Mouse (Mus musculus) thymus, adult 2 months (tissue): ENCODE measurements at regions not wholly inside any gene's neighbourhood (a gene's known extent, or its start where the extent isn't known, plus 50 kb on each side); places are given as distances from the start of the nearest gene placed in this dataset.

Experiments
- CTCF ChIP-seq: fragments of 200-500 bp; IDR thresholded peaks from 2 replicates; pipeline ENCODE4 v1.5.1; 2012; ENCODE audit warnings: mild to moderate bottlenecking, control low read depth, low read length, moderate library complexity, borderline replicate concordance; ENCODE audit not compliant: control insufficient read depth, poor library complexity, insufficient read depth; ENCODE audit errors: extremely low read depth
- POLR2A ChIP-seq: fragments of 200-500 bp; IDR thresholded peaks from 2 replicates; pipeline ENCODE4 v1.6.1; 2012; ENCODE audit warnings: mild to moderate bottlenecking, low read length, control low read depth, moderate library complexity; ENCODE audit not compliant: control insufficient read depth, poor library complexity, insufficient read depth; ENCODE audit errors: extremely low read depth

DNA sequence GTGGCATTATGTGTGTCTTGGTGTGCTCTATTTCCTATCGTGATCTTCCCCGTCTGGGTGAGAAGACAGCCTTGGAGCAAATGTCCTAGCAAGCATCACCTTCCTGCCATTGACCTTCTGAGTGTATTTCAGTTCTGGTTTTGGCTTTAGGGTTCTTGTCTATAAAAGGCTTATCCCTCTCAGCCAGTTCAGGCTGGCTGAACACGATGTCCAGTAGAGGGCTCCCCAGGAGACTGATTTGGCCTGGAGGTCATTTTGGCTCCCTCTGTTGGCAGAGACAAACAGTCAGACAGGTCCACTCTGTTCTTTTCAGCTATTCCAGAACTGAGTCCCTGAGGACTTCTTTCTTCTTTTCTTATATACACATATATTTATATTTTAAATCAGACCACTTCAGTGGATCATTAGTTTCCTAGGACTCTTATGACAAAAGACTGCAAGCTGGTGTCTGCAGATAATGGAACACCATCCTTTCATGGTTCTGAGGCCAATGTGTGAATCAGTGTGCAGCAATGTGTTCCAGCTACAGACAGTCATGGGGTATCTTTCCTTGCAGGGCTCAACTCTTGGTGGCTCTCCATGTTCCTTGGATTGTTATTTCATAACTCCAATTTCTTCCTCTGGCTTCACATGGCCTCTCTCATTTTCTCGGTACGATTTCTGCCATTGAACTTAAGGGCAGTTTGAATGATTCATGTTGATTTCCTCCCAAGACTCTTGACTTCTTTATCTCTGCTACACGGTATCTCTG is 226.9 kb upstream of the Usp25 start:
- TF ChIP-seq POLR2A (no peak), CTCF (no peak)
